Mouse (Mus musculus) myocyte (in vitro differentiated cells): ENCODE results near the gene Lamc3. TPM values are rescaled to one million over a fixed set of nuclear protein-coding genes. Genes with fewer than 3 reads are reported as not detected.
"Not testable (repeated sequence)": the region's sequence is repeated elsewhere in the genome, so short reads cannot be mapped to it uniquely, and the experiment has no call there.

Experiments used
- H3K27me3 ChIP-seq: one replicate; pipeline ENCODE4 v1.6.1; 2011; ENCODE audit not compliant: control insufficient read depth, insufficient read depth, insufficient read length
- H3K36me3 ChIP-seq: one replicate; pipeline ENCODE4 v1.6.1; 2011; ENCODE audit not compliant: control insufficient read depth, insufficient read depth
- H3K4me2 ChIP-seq: one replicate; pipeline ENCODE4 v1.6.1; 2011; ENCODE audit warnings: low read depth, control low read depth
- H3K4me3 ChIP-seq: one replicate; pipeline ENCODE4 v1.5.1; 2011; ENCODE audit warnings: mild to moderate bottlenecking, control low read depth, moderate library complexity
- H3K79me2 ChIP-seq: one replicate; pipeline ENCODE4 v1.6.1; 2011; ENCODE audit not compliant: control insufficient read depth, insufficient read depth
- H3ac ChIP-seq: one replicate; pipeline ENCODE4 v1.6.1; 2011; ENCODE audit not compliant: control insufficient read depth, insufficient read length
- CEBPB ChIP-seq: IDR thresholded peaks from 2 replicates; pipeline ENCODE4 v1.6.1; 2011; ENCODE audit warnings: mild to moderate bottlenecking, moderate library complexity; ENCODE audit not compliant: poor library complexity, insufficient read depth, severe bottlenecking
- E2F4 ChIP-seq: IDR thresholded peaks from one replicate; pipeline ENCODE4 v1.6.1; 2011; ENCODE audit warnings: mild to moderate bottlenecking, control low read depth, moderate library complexity; ENCODE audit not compliant: insufficient read depth
- MAX ChIP-seq: IDR thresholded peaks from one replicate; pipeline ENCODE4 v1.6.1; 2011; ENCODE audit warnings: low read depth, mild to moderate bottlenecking, control low read depth
- MYOD1 ChIP-seq, 3 experiments: IDR thresholded peaks; one replicate each; pipeline ENCODE4 v1.6.1; 2011; ENCODE audit warnings: control low read depth in 2 of 3, low read depth in 2 of 3, mild to moderate bottlenecking in 2 of 3, moderate library complexity in 1 of 3; ENCODE audit not compliant: insufficient read length in 2 of 3, control insufficient read depth in 1 of 3
- MYOG ChIP-seq, 3 experiments: IDR thresholded peaks; one replicate each; pipeline ENCODE4 v1.6.1; 2011; ENCODE audit warnings: control low read depth in 2 of 3, low read depth in 2 of 3, mild to moderate bottlenecking in 2 of 3; ENCODE audit not compliant: insufficient read length in 2 of 3, control insufficient read depth in 1 of 3, insufficient read depth in 1 of 3
- POLR2A ChIP-seq: IDR thresholded peaks from one replicate; pipeline ENCODE4 v1.6.1; 2011; ENCODE audit warnings: low read depth, mild to moderate bottlenecking, control low read depth, moderate library complexity; ENCODE audit not compliant: insufficient read length
- POLR2AphosphoS2 ChIP-seq: IDR thresholded peaks from one replicate; pipeline ENCODE4 v1.6.1; 2011; ENCODE audit warnings: low read depth, control low read depth; ENCODE audit not compliant: insufficient read length
- REST ChIP-seq: IDR thresholded peaks from one replicate; pipeline ENCODE4 v1.6.1; 2011; ENCODE audit warnings: mild to moderate bottlenecking, control low read depth, moderate library complexity; ENCODE audit not compliant: insufficient read depth, insufficient read length
- SRF ChIP-seq: IDR thresholded peaks from one replicate; pipeline ENCODE4 v1.6.1; 2011; ENCODE audit warnings: low read depth; ENCODE audit not compliant: control insufficient read depth, insufficient read length
- TCF12 ChIP-seq: IDR thresholded peaks from one replicate; pipeline ENCODE4 v1.6.1; 2011; ENCODE audit warnings: mild to moderate bottlenecking, control low read depth; ENCODE audit not compliant: poor library complexity, insufficient read depth, severe bottlenecking
- TCF3 ChIP-seq: IDR thresholded peaks from one replicate; pipeline ENCODE4 v1.6.1; 2011; ENCODE audit warnings: low read depth, control low read depth; ENCODE audit not compliant: insufficient read length
- USF1 ChIP-seq: IDR thresholded peaks from one replicate; pipeline ENCODE4 v1.6.1; 2011; ENCODE audit warnings: low read depth, mild to moderate bottlenecking, control low read depth, moderate library complexity
- polyA plus RNA-seq: library from polyadenylated mRNA; unstranded; fragments of >200 nt; fragmentation: generic; extraction: Trizol; gene quantifications from one replicate; pipeline ENCODE4 v1.2.1, GENCODE M21; 2012; ENCODE audit warnings: missing spikeins

The Lamc3 gene
- polyA plus RNA-seq, 1 experiment: 0.22 TPM

DNA sequence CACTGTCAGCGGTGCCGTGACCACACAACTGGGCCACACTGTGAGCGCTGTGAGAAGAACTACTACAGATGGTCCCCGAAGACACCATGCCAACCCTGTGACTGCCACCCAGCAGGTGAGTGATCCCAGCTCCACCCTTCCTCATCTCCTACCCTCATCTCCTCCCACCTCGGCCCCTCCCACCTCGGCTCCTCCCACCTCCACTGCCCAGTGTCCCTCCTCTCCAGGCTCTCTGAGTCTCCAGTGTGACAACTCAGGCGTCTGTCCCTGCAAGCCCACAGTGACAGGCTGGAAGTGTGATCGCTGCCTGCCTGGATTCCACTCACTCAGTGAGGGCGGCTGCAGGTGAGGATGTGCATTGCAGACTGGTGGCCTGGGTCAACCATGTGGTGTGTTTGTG is 18.6 kb downstream of the Lamc3 start:
- Histone ChIP-seq H3K36me3 (no peaks in the 10 kb centered on the region), H3K4me2 (no peak overlapping the region), H3K4me3 (no peak overlapping the region), H3K79me2 (no peaks in the 10 kb centered on the region), H3K27me3 (no peaks in the 10 kb centered on the region), H3ac (no peak overlapping the region)
- TF ChIP-seq MYOG (IDR thresholded peaks at IDR 0.05; ENCODE audit: control insufficient read depth in 1 of 3, insufficient read depth in 1 of 3, insufficient read length in 2 of 3, low read depth in 2 of 3): no peak
- TF ChIP-seq MAX: no peak
- no peak for TF ChIP-seq REST
- no peak for TF ChIP-seq USF1
- no peak for TF ChIP-seq TCF12
- no peak for TF ChIP-seq E2F4
- no peak for TF ChIP-seq POLR2AphosphoS2
- TF ChIP-seq MYOD1 (IDR thresholded peaks at IDR 0.05; ENCODE audit: control insufficient read depth in 1 of 3, insufficient read length in 2 of 3, low read depth in 2 of 3): no peak
- no peak for TF ChIP-seq POLR2A
- TF ChIP-seq SRF: no peak

GRCm38 (mm10) chr2:31906407-31906806 is 19.3 kb downstream of the Lamc3 start:
- H3K4me3 ChIP-seq: no peak overlapping the region
- H3K36me3 ChIP-seq: no peaks in the 10 kb centered on the region
- TF ChIP-seq MYOD1 (IDR thresholded peaks at IDR 0.05; ENCODE audit: control insufficient read depth in 1 of 3, insufficient read length in 2 of 3, low read depth in 2 of 3): no peak
- no peak for TF ChIP-seq CEBPB
- TF ChIP-seq SRF: no peak
- no peak for TF ChIP-seq POLR2A
- no peak for TF ChIP-seq TCF3
- no peak for TF ChIP-seq MAX
- TF ChIP-seq MYOG (IDR thresholded peaks at IDR 0.05; ENCODE audit: control insufficient read depth in 1 of 3, insufficient read depth in 1 of 3, insufficient read length in 2 of 3, low read depth in 2 of 3): no peak
- TF ChIP-seq USF1: no peak
- no peak for TF ChIP-seq TCF12
- TF ChIP-seq E2F4: no peak
- TF ChIP-seq POLR2AphosphoS2: no peak
- no peak overlapping the region for H3ac ChIP-seq
- H3K4me2 ChIP-seq: no peak overlapping the region
- H3K79me2 ChIP-seq: no peaks in the 10 kb centered on the region
- no peaks in the 10 kb centered on the region for H3K27me3 ChIP-seq

- no peak for TF ChIP-seq USF1
- no peak for TF ChIP-seq CEBPB
- TF ChIP-seq MYOG (IDR thresholded peaks at IDR 0.05; ENCODE audit: control insufficient read depth in 1 of 3, insufficient read depth in 1 of 3, insufficient read length in 2 of 3, low read depth in 2 of 3): no peak
- no peak for TF ChIP-seq SRF
- no peak for TF ChIP-seq E2F4
- no peak for TF ChIP-seq POLR2A
- no peak for TF ChIP-seq TCF3
- no peak for TF ChIP-seq MAX
- TF ChIP-seq POLR2AphosphoS2: no peak
- no peak for TF ChIP-seq REST
- no peak for TF ChIP-seq TCF12
- no peak for TF ChIP-seq MYOD1 (IDR thresholded peaks at IDR 0.05; ENCODE audit: control insufficient read depth in 1 of 3, insufficient read length in 2 of 3, low read depth in 2 of 3)
- Histone ChIP-seq H3K27me3 (no peaks in the 10 kb centered on the region), H3K4me2 (no peak overlapping the region), H3K4me3 (no peak overlapping the region), H3K36me3 (no peaks in the 10 kb centered on the region), H3K79me2 (no peaks in the 10 kb centered on the region), H3ac (no peak overlapping the region)
These were observed 25.5 kb downstream of the Lamc3 start for GRCm38 (mm10) chr2:31912575-31912974.

DNA sequence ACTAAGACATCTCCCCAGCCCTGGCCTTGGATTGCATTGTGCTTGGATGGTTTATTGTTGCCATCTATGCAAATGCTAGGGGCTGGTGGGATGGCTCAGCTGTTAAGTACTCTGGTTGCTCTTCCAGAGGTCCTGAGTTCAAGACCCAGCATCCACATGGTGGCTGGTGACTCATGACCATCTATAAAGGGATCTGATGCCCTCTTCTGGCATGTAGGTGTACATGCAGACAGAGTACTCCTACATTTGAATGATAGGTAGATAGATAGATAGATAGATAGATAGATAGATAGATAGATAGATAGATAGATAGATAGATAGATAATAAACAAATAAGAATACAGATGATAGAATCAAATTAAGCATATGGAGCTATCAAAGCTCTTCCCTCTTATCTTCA is 27.1 kb downstream of the Lamc3 start:
- H3K4me2 ChIP-seq, H3K79me2 ChIP-seq, H3K4me3 ChIP-seq, H3K27me3 ChIP-seq, H3ac ChIP-seq, H3K36me3 ChIP-seq: not testable (repeated sequence)

- no peak overlapping the region for H3ac ChIP-seq
- no peak overlapping the region for H3K4me3 ChIP-seq
- TF ChIP-seq REST: no peak
- no peak for TF ChIP-seq POLR2A
- no peak for TF ChIP-seq TCF12
- peaks cover 1% of the 10 kb centered on the region for H3K27me3 ChIP-seq
- no peak overlapping the region for H3K4me2 ChIP-seq
- no peaks in the 10 kb centered on the region for H3K36me3 ChIP-seq
- no peaks in the 10 kb centered on the region for H3K79me2 ChIP-seq
These were observed 28.0 kb downstream of the Lamc3 start for GRCm38 (mm10) chr2:31915112-31915511.

DNA sequence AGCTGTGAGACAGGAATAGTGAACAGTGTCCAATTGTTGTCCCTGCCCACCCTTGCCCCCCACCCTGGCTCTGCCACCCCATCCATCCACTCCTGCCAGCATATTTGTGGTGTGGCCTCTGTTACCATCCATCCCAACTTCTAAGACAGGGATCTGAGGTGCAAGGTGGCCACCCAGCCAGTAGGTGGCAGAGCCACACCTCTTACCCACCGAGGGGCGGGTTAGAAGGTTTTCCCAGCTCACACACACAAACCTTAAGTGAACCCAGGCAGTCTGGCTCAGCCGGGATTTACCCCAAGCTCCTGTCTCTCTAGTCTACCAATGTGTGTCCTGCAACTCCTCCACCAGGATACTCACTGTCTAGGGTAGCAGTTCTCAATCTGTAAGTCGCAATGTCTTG is 30.5 kb downstream of the Lamc3 start:
- H3K79me2 ChIP-seq: no peaks in the 10 kb centered on the region
- no peak overlapping the region for H3K4me3 ChIP-seq
- H3K27me3 ChIP-seq: peaks cover 27% of the 10 kb centered on the region
- H3ac ChIP-seq: no peak overlapping the region
- no peak overlapping the region for H3K4me2 ChIP-seq
- no peaks in the 10 kb centered on the region for H3K36me3 ChIP-seq
- TF ChIP-seq E2F4: no peak
- no peak for TF ChIP-seq MYOD1 (IDR thresholded peaks at IDR 0.05; ENCODE audit: control insufficient read depth in 1 of 3, insufficient read length in 2 of 3, low read depth in 2 of 3)
- no peak for TF ChIP-seq MYOG (IDR thresholded peaks at IDR 0.05; ENCODE audit: control insufficient read depth in 1 of 3, insufficient read depth in 1 of 3, insufficient read length in 2 of 3, low read depth in 2 of 3)
- TF ChIP-seq REST: no peak
